Mouse (Mus musculus) spleen, adult 2 months (tissue): ENCODE data around the gene Irf4. TPM values are rescaled to one million over a fixed set of nuclear protein-coding genes. Genes with fewer than 3 reads are reported as not detected.

Source experiments
- DNase-seq, 2 experiments: peaks; one replicate each; pipeline versions ENCODE4 v3.0.0 to v3.0.0-alpha.2; 2012 to 2021; ENCODE audit warnings: low spot score in 2 of 2, low read depth in 1 of 2
- H3K27ac ChIP-seq: fragments of 200-500 bp; 2 replicates; pipeline ENCODE4 v1.5.1; 2012; ENCODE audit warnings: low read length, inconsistent platforms; ENCODE audit not compliant: insufficient read depth
- H3K27me3 ChIP-seq: fragments of 200-500 bp; 2 replicates; pipeline ENCODE4 v1.6.1; 2012; ENCODE audit warnings: mild to moderate bottlenecking, moderate library complexity, low read length, inconsistent platforms; ENCODE audit not compliant: control insufficient read depth, insufficient read depth
- H3K36me3 ChIP-seq: fragments of 200-500 bp; 2 replicates; pipeline ENCODE4 v1.6.1; 2012; ENCODE audit warnings: mild to moderate bottlenecking, low read length, inconsistent platforms; ENCODE audit not compliant: control insufficient read depth, insufficient read depth
- H3K4me1 ChIP-seq: fragments of 200-500 bp; 2 replicates; pipeline ENCODE4 v1.6.1; 2011; ENCODE audit warnings: inconsistent platforms; ENCODE audit not compliant: control insufficient read depth, insufficient read depth, insufficient read length
- H3K4me3 ChIP-seq: fragments of 200-500 bp; 2 replicates; pipeline ENCODE4 v1.5.1; 2011; ENCODE audit warnings: mild to moderate bottlenecking, inconsistent platforms; ENCODE audit not compliant: insufficient read depth, insufficient read length; ENCODE audit errors: extremely low read depth
- CTCF ChIP-seq: fragments of 200-500 bp; IDR thresholded peaks from 2 replicates; pipeline ENCODE4 v1.5.1; 2011; ENCODE audit warnings: mild to moderate bottlenecking, inconsistent platforms; ENCODE audit not compliant: insufficient read depth, insufficient read length, insufficient replicate concordance; ENCODE audit errors: extremely low read depth
- POLR2A ChIP-seq: fragments of 200-500 bp; IDR thresholded peaks from 2 replicates; pipeline ENCODE4 v1.6.1; 2011; ENCODE audit warnings: low read depth, low read length, inconsistent platforms
- WGBS: fragments of 180-500 bp; shearing (Covaris S2); methylation state at CpG from one replicate; pipeline ENCODE4 v1.1.7; 2018; 5-methylcytosine and 5-hydroxymethylcytosine counted together
- polyA plus RNA-seq: library from polyadenylated mRNA; depleted of rRNA; stranded (reverse); fragments of >200 nt; gene quantifications from 2 replicates; pipeline ENCODE4 v1.2.3, GENCODE M21; 2012

The Irf4 gene
- polyA plus RNA-seq, 1 experiment: 16.2 TPM

- 43% methylated on average over 7 of the region's 7 CpGs for WGBS
- H3K4me3 ChIP-seq: no peak overlapping the region
- H3K27me3 ChIP-seq: no peaks in the 10 kb centered on the region
- peaks cover 32% of the 10 kb centered on the region for H3K4me1 ChIP-seq
- TF ChIP-seq CTCF: no peak
- no peak for TF ChIP-seq POLR2A
- no peak for DNase-seq
- H3K36me3 ChIP-seq: no peaks in the 10 kb centered on the region
- no peak overlapping the region for H3K27ac ChIP-seq
Measured at GRCm38 (mm10) chr13:30724691-30725271, 24.2 kb upstream of the Irf4 start.

GRCm38 (mm10) chr13:30726879-30727278 is 22.1 kb upstream of the Irf4 start:
- 74% methylated on average over 4 of the region's 4 CpGs for WGBS
- no peak overlapping the region; the same call in 1 of the 2 replicates for H3K27ac ChIP-seq

GRCm38 (mm10) chr13:30728155-30728554 is 20.9 kb upstream of the Irf4 start:
- H3K27ac ChIP-seq: peak overlapping the region; percentile 8; the same call in 1 of the 2 replicates
- no peak overlapping the region for H3K4me3 ChIP-seq
- 51% methylated on average over 7 of the region's 7 CpGs for WGBS
- peaks cover 25% of the 10 kb centered on the region for H3K4me1 ChIP-seq
- no peaks in the 10 kb centered on the region for H3K36me3 ChIP-seq
- peak in 1 of 2 experiments; percentile 70 for DNase-seq
- TF ChIP-seq POLR2A (no peak), CTCF (no peak)
- no peaks in the 10 kb centered on the region for H3K27me3 ChIP-seq

More at GRCm38 (mm10) chr13:30726879-30727278, 22.1 kb upstream of the Irf4 start:
- no peak for DNase-seq
- Histone ChIP-seq H3K36me3 (no peaks in the 10 kb centered on the region), H3K4me3 (no peak overlapping the region), H3K27me3 (no peaks in the 10 kb centered on the region), H3K4me1 (peaks cover 28% of the 10 kb centered on the region)
- no peak for TF ChIP-seq CTCF
- TF ChIP-seq POLR2A: no peak

- Histone ChIP-seq H3K27ac (no peak overlapping the region), H3K36me3 (no peaks in the 10 kb centered on the region), H3K4me1 (peaks cover 25% of the 10 kb centered on the region), H3K27me3 (no peaks in the 10 kb centered on the region), H3K4me3 (no peak overlapping the region)
- no peak for DNase-seq
- 83% methylated on average over 6 of the region's 6 CpGs for WGBS
- TF ChIP-seq POLR2A: no peak
- TF ChIP-seq CTCF: no peak
Measured at GRCm38 (mm10) chr13:30729245-30729644, 19.8 kb upstream of the Irf4 start.

GRCm38 (mm10) chr13:30730104-30730793 is 18.8 kb upstream of the Irf4 start:
- TF ChIP-seq POLR2A (no peak), CTCF (no peak)
- H3K36me3 ChIP-seq: no peaks in the 10 kb centered on the region
- 76% methylated on average over 15 of the region's 15 CpGs for WGBS
- H3K4me3 ChIP-seq: no peak overlapping the region
- no peaks in the 10 kb centered on the region for H3K27me3 ChIP-seq
- peaks cover 28% of the 10 kb centered on the region for H3K4me1 ChIP-seq
- no peak for DNase-seq
- H3K27ac ChIP-seq: no peak overlapping the region

- Histone ChIP-seq H3K36me3 (no peaks in the 10 kb centered on the region), H3K4me3 (no peak overlapping the region), H3K4me1 (peaks cover 28% of the 10 kb centered on the region; the same call in 1 of the 2 replicates), H3K27ac (no peak overlapping the region), H3K27me3 (no peaks in the 10 kb centered on the region)
- WGBS: 79% methylated on average over 11 of the region's 11 CpGs
- TF ChIP-seq POLR2A (no peak), CTCF (no peak)
- no peak for DNase-seq
Measured at GRCm38 (mm10) chr13:30732709-30733445, 16.1 kb upstream of the Irf4 start.
